Mouse (Mus musculus) lung, embryonic 15.5 days (tissue): ENCODE data around the gene Snx27. TPM values are rescaled to one million over a fixed set of nuclear protein-coding genes. Genes with fewer than 3 reads are reported as not detected.
A peak's percentile ranks its signal among the peaks of the same experiment; 100 is the strongest.

ENCODE experiments used
- ATAC-seq: fragments of 200-750 bp; cut with Nextera tagmentation; 2 replicates; pipeline ENCODE4 v1.8.0; 2017; ENCODE audit warnings: moderate number of reproducible peaks, borderline replicate concordance; ENCODE audit not compliant: low FRiP score, low TSS enrichment; ENCODE audit errors: extremely low read depth
- H3K27ac ChIP-seq: fragments of 300-500 bp; sonication (generic); 2 replicates; pipeline ENCODE4 v1.5.1; 2015; ENCODE audit warnings: moderate library complexity, mild to moderate bottlenecking, inconsistent platforms
- H3K27me3 ChIP-seq: fragments of 300-500 bp; sonication (generic); 2 replicates; pipeline ENCODE4 v1.6.1; 2015; ENCODE audit warnings: inconsistent platforms
- H3K36me3 ChIP-seq: fragments of 300-500 bp; sonication (generic); 2 replicates; pipeline ENCODE4 v1.6.1; 2015; ENCODE audit warnings: inconsistent platforms
- H3K4me1 ChIP-seq: fragments of 300-500 bp; sonication (generic); 2 replicates; pipeline ENCODE4 v1.6.1; 2015; ENCODE audit warnings: inconsistent platforms
- H3K4me2 ChIP-seq: fragments of 300-500 bp; sonication (generic); 2 replicates; pipeline ENCODE4 v1.6.1; 2015; ENCODE audit warnings: inconsistent platforms, mild to moderate bottlenecking, moderate library complexity
- H3K4me3 ChIP-seq: fragments of 300-500 bp; sonication (generic); 2 replicates; pipeline ENCODE4 v1.5.1; 2015; ENCODE audit warnings: mild to moderate bottlenecking, inconsistent platforms
- H3K9ac ChIP-seq: fragments of 300-500 bp; sonication (generic); 2 replicates; pipeline ENCODE4 v1.6.1; 2015; ENCODE audit warnings: inconsistent platforms
- H3K9me3 ChIP-seq: fragments of 300-500 bp; sonication (generic); 2 replicates; pipeline ENCODE4 v1.6.1; 2016; ENCODE audit warnings: inconsistent platforms
- WGBS: fragments of 180-500 bp; shearing (Covaris S2); methylation state at CpG from one replicate; pipeline ENCODE4 v1.1.7; 2015; 5-methylcytosine and 5-hydroxymethylcytosine counted together
- polyA plus RNA-seq: library from polyadenylated mRNA; unstranded; fragments of >200 nt; fragmentation: Nextera tagmentation; extraction: Ambion mirVana; gene quantifications from 2 replicates; pipeline ENCODE4 v1.2.1, GENCODE M21; 2015

Snx27 gene
- polyA plus RNA-seq, 1 experiment from 2014 or later: 46.5 TPM

- no peaks in the 10 kb centered on the region for H3K9me3 ChIP-seq
- WGBS: 19% methylated on average over 3 of the region's 3 CpGs
- 0 out of 2 replicates have a peak, but pooled peaks cover 1% of the 10 kb centered on the region for H3K36me3 ChIP-seq
- H3K27ac ChIP-seq: peak overlapping the region; percentile 66
- H3K9ac ChIP-seq: no peak overlapping the region
- no peaks in the 10 kb centered on the region for H3K27me3 ChIP-seq
- no peak overlapping the region for H3K4me3 ChIP-seq
- peak; percentile 43; the same call in 1 of the 2 replicates for ATAC-seq
- H3K4me2 ChIP-seq: no peak overlapping the region
- peaks cover 35% of the 10 kb centered on the region for H3K4me1 ChIP-seq
Observed at GRCm38 (mm10) chr3:94565127-94565526, 17.4 kb downstream of the Snx27 start.

GRCm38 (mm10) chr3:94564356-94565010, 18.0 kb downstream of the Snx27 start:
- no peak for ATAC-seq
- Histone ChIP-seq H3K4me1 (peaks cover 35% of the 10 kb centered on the region), H3K9me3 (no peaks in the 10 kb centered on the region), H3K27me3 (no peaks in the 10 kb centered on the region), H3K4me2 (no peak overlapping the region), H3K36me3 (peaks cover 6% of the 10 kb centered on the region; the same call in 1 of the 2 replicates), H3K9ac (no peak overlapping the region), H3K4me3 (no peak overlapping the region), H3K27ac (peak overlapping the region; percentile 66)
- WGBS: 62% methylated on average over 4 of the region's 4 CpGs

- Histone ChIP-seq H3K27ac (no peak overlapping the region), H3K4me3 (no peak overlapping the region), H3K4me1 (peaks cover 35% of the 10 kb centered on the region), H3K4me2 (no peak overlapping the region), H3K9me3 (no peaks in the 10 kb centered on the region), H3K27me3 (no peaks in the 10 kb centered on the region), H3K9ac (no peak overlapping the region), H3K36me3 (peaks cover 16% of the 10 kb centered on the region)
- no peak for ATAC-seq
- 70% methylated on average over 3 of the region's 3 CpGs for WGBS
Observed at GRCm38 (mm10) chr3:94563163-94563562, 19.4 kb downstream of the Snx27 start.

GRCm38 (mm10) chr3:94559931-94560429, 22.5 kb downstream of the Snx27 start:
- Histone ChIP-seq H3K9me3 (no peaks in the 10 kb centered on the region), H3K27ac (no peak overlapping the region), H3K4me3 (no peak overlapping the region), H3K4me2 (no peak overlapping the region), H3K36me3 (peaks cover 24% of the 10 kb centered on the region), H3K4me1 (peaks cover 15% of the 10 kb centered on the region), H3K9ac (no peak overlapping the region), H3K27me3 (no peaks in the 10 kb centered on the region)
- 67% methylated on average over 5 of the region's 5 CpGs for WGBS
- no peak for ATAC-seq

GRCm38 (mm10) chr3:94549041-94549440, 33.5 kb downstream of the Snx27 start:
- Histone ChIP-seq H3K9ac (no peak overlapping the region), H3K4me3 (no peak overlapping the region), H3K36me3 (no peaks in the 10 kb centered on the region), H3K27ac (no peak overlapping the region), H3K4me2 (no peak overlapping the region), H3K4me1 (no peaks in the 10 kb centered on the region), H3K27me3 (no peaks in the 10 kb centered on the region), H3K9me3 (no peaks in the 10 kb centered on the region)
- ATAC-seq: no peak
- WGBS: 84% methylated on average over 2 of the region's 2 CpGs

DNA sequence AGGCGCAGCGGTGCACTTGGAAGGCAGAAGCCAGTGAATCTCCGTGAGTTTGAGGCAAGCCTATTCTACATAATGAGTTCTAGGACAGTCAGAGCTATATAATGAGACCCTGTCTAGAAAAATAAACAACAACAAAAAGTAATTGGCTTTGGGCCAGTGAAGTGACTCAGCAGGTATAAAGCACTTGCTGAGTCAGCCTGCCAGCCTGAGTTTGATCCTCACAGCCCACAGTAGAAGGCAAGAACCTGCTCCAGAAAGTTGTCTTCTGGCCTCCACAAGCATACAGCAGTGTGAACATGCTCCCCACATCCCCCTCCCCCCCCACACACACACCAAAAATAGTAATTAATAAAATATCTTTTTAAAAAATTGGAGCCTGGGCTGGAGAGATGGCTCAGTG, 45.3 kb downstream of the Snx27 start:
- ATAC-seq: no peak
- 90% methylated on average over 3 of the region's 3 CpGs for whole genome bisulfite sequencing
- Histone ChIP-seq H3K4me2 (no peak overlapping the region), H3K27ac (no peak overlapping the region), H3K36me3 (no peaks in the 10 kb centered on the region), H3K4me3 (no peak overlapping the region), H3K27me3 (no peaks in the 10 kb centered on the region), H3K4me1 (no peaks in the 10 kb centered on the region), H3K9me3 (no peaks in the 10 kb centered on the region), H3K9ac (no peak overlapping the region)

DNA sequence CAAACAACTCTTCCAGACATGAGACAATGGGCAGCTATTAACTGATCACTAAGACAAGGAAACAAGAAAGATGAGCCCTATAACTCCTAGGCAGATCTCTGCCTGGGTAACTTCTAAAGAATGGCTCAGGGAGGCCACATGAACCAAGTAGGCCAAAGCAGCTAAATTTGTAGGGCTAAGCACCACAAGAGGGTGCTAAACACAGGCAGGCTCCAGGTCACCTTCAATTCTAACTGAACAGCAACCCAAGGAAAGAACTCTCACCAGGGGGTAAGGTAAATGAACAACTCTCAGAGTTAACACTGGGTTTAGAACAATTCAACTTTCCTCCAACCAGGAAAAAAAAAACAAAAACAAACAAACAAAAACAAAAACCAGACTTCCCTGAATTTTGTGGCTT, 48.5 kb downstream of the Snx27 start:
- Histone ChIP-seq H3K4me1 (no peaks in the 10 kb centered on the region), H3K9ac (no peak overlapping the region), H3K4me2 (no peak overlapping the region), H3K36me3 (peaks cover 7% of the 10 kb centered on the region), H3K27me3 (no peaks in the 10 kb centered on the region), H3K4me3 (no peak overlapping the region), H3K27ac (no peak overlapping the region), H3K9me3 (no peaks in the 10 kb centered on the region)
- ATAC-seq: no peak

DNA sequence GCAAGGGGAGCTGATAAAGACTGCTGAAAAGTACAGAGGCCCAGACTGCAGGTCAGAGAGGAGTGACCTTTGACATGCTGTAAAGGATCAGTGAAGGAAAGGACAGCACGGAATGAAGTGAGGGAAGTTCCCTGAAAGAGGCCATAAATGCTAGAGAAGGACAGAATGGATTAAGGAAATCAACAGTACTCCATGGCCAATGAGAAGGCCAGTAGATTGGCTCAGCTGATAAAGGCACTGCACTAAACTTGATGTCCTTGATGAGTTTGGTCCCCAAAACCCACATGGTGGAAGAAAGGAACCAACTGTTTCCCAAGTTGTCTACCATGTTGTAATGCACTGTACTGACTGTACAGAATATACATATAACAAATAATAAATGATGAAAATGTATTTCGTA, 55.8 kb downstream of the Snx27 start:
- H3K9ac ChIP-seq: no peak overlapping the region

GRCm38 (mm10) chr3:94506664-94507063, 75.9 kb downstream of the Snx27 start:
- H3K9ac ChIP-seq: no peak overlapping the region
- H3K4me3 ChIP-seq: no peak overlapping the region
- no peaks in the 10 kb centered on the region for H3K4me1 ChIP-seq
- WGBS: 87% methylated on average over 1 of the region's 1 CpGs
- no peak for ATAC-seq
- peaks cover 21% of the 10 kb centered on the region for H3K36me3 ChIP-seq
- no peak overlapping the region for H3K4me2 ChIP-seq
- H3K9me3 ChIP-seq: no peaks in the 10 kb centered on the region
- H3K27ac ChIP-seq: no peak overlapping the region
- H3K27me3 ChIP-seq: no peaks in the 10 kb centered on the region

More for the DNA sequence above, 55.8 kb downstream of the Snx27 start:
- no peaks in the 10 kb centered on the region for H3K27me3 ChIP-seq
- ATAC-seq: no peak
- no peak overlapping the region for H3K27ac ChIP-seq
- H3K36me3 ChIP-seq: peaks cover 14% of the 10 kb centered on the region
- no peak overlapping the region for H3K4me2 ChIP-seq
- 66% methylated on average over 2 of the region's 2 CpGs for WGBS
- H3K4me3 ChIP-seq: no peak overlapping the region
- no peaks in the 10 kb centered on the region for H3K9me3 ChIP-seq
- H3K4me1 ChIP-seq: no peaks in the 10 kb centered on the region

DNA sequence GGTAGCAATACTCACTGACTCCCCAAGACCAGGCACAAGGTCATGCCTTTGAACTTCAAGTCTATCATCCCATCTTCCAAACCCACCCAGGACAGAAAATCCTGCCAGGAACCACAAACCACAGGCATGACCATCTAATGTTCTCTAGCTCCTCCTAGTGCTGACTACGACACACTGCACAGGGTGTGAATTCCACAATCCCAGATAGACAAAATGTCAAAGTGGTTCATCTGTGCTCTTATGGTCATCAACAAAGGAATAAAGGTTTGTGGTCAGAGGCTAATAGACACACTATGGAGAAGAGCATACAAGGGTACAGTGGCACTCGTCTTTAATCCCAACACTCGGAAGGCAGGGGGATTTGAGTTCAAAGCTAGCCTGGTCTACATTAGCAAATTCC, 80.3 kb downstream of the Snx27 start:
- Histone ChIP-seq H3K27me3 (no peaks in the 10 kb centered on the region), H3K9me3 (no peaks in the 10 kb centered on the region), H3K4me2 (no peak overlapping the region), H3K36me3 (peaks cover 9% of the 10 kb centered on the region; the same call in 1 of the 2 replicates), H3K9ac (no peak overlapping the region), H3K4me1 (no peaks in the 10 kb centered on the region), H3K27ac (no peak overlapping the region), H3K4me3 (no peak overlapping the region)
- ATAC-seq: no peak
- WGBS: 81% methylated on average over 3 of the region's 3 CpGs

DNA sequence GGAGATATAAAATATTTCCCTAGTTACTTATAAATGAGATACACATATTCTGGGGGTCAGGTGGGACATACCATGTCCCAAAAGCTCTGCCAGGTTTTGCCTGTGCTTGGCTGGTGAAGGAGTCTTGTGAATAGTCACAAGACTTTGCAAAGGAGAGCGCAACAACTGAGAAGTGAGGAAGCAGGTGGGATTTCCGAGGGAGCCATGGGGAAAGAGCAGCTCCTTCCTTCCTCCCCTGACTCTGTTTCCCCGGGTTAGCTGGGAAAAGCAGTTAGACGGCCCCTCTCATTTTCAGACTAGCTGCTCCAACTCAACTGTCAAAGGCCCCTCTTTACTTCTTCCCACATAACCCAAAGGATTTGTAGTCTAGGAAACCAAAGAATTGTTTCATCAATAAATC, 85.4 kb downstream of the Snx27 start:
- Histone ChIP-seq H3K9ac (no peak overlapping the region), H3K4me3 (no peak overlapping the region), H3K4me2 (no peak overlapping the region), H3K4me1 (no peaks in the 10 kb centered on the region), H3K27ac (no peak overlapping the region), H3K9me3 (no peaks in the 10 kb centered on the region), H3K27me3 (no peaks in the 10 kb centered on the region), H3K36me3 (peaks cover 2% of the 10 kb centered on the region; the same call in 1 of the 2 replicates)
- ATAC-seq: no peak
- 69% methylated on average over 4 of the region's 4 CpGs for WGBS

GRCm38 (mm10) chr3:94487581-94487980, 94.9 kb downstream of the Snx27 start:
- Histone ChIP-seq H3K4me1 (0 out of 2 replicates have a peak, but pooled peaks cover 3% of the 10 kb centered on the region), H3K4me3 (no peak overlapping the region), H3K27ac (no peak overlapping the region), H3K27me3 (no peaks in the 10 kb centered on the region), H3K9ac (no peak overlapping the region), H3K36me3 (no peaks in the 10 kb centered on the region), H3K9me3 (no peaks in the 10 kb centered on the region), H3K4me2 (no peak overlapping the region)
- WGBS: 51% methylated on average over 6 of the region's 6 CpGs
- no peak for ATAC-seq
